Mouse (Mus musculus) bone marrow macrophage, adult 2 months (primary cell): ENCODE results near the gene Clk2.

Source experiments
- CTCF ChIP-seq: IDR thresholded peaks from 2 replicates; pipeline ENCODE4 v1.5.1; 2012; ENCODE audit warnings: low read depth, mild to moderate bottlenecking, low read length, moderate library complexity
- POLR2A ChIP-seq: IDR thresholded peaks from 2 replicates; pipeline ENCODE4 v1.6.1; 2012; ENCODE audit warnings: mild to moderate bottlenecking, low read depth, low read length, borderline replicate concordance

- TF ChIP-seq CTCF (no peak), POLR2A (no peak)
These were observed 45.1 kb downstream of the Clk2 start for GRCm38 (mm10) chr3:89209731-89210130.
